8 mouse cellular contexts compared by ENCODE assay signal in the genomic region with DNA sequence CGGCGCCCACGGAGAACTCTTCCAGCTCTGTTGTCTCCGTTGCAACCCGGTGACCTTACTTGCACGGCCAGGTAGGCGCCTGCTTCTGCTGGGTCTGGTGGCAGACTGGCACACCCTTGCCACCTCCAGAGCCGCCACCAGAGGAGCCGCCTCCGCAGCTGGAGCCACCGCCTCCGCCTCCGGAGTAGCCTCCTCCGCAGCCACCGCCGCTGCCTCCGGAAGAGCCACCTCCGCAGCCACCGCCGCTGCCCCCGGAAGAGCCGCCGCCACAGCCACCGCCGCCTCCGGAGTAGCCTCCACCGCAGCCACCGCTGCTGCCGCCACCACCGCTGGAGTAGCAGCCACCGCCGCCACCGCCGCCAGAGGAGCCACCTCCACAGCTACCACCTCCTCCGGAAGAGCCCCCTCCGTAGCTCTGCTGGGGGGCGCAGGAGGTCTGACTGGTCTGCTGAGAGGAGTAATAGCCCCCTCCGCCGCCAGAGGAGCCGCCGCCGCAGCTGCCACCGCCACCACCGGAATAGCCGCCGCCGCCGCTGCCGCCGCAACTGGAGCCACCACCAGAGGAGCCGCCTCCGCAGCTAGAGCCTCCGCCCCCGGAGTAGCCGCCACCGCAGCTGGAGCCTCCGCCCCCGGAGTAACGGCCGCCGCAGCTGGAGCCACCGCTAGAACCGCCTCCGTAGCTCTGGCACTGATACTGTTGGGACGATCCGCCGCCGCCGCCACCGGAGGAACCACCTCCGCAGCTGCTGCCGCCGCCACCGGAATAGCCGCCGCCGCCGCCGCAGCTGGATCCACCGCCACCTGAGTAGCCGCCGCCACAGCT. TPM values are rescaled to one million over a fixed set of nuclear protein-coding genes. Genes with fewer than 3 reads are reported as not detected.
DNase-seq lines count a peak whose midpoint lies in the region; ATAC-seq and TF ChIP-seq lines count a peak whose summit lies in the region.

No protein-coding gene starts in this region.

- no peaks in the 10 kb centered on the region for H3K4me1 ChIP-seq in cerebellum, adult 2 months (ENCODE audit: control insufficient read depth, insufficient read depth, low read length)
- H3K4me1 ChIP-seq in hindbrain, embryonic 10.5 days (replicated peaks), result peaks cover 14% of the 10 kb centered on the region
- 0 out of 2 replicates have a peak, but pooled peaks cover 5% of the 10 kb centered on the region for H3K4me1 ChIP-seq in lung, embryonic 15.5 days

- ATAC-seq in lung, embryonic 15.5 days (ENCODE audit: borderline replicate concordance, extremely low read depth, low FRiP score, low TSS enrichment), result peak; percentile 87

- H3K4me3 ChIP-seq in cerebellum, adult 2 months (replicated peaks; ENCODE audit: insufficient read depth, low read depth, low read length), result peak overlapping the region; percentile 26
- peak overlapping the region; percentile 79 for H3K4me3 ChIP-seq in hindbrain, embryonic 10.5 days
- H3K4me3 ChIP-seq in lung, embryonic 15.5 days, result peak overlapping the region; percentile 57

- peak overlapping the region; percentile 99 for H3K4me2 ChIP-seq in lung, embryonic 15.5 days

- no peaks in the 10 kb centered on the region for H3K9me3 ChIP-seq in hindbrain, embryonic 10.5 days
- H3K9me3 ChIP-seq in lung, embryonic 15.5 days, result no peaks in the 10 kb centered on the region

- H3K9ac ChIP-seq in lung, embryonic 15.5 days, result peak overlapping the region; percentile 41

- under 1% methylated on average over 80 of the region's 82 CpGs for WGBS in cerebellum, adult 2 months
- under 1% methylated on average over 82 of the region's 82 CpGs for WGBS in hindbrain, embryonic 10.5 days
- WGBS in lung, embryonic 15.5 days, result under 1% methylated on average over 68 of the region's 82 CpGs

- no peak for TF ChIP-seq CTCF in cerebellum, adult 2 months (IDR thresholded peaks at IDR 0.05; ENCODE audit: borderline replicate concordance, insufficient read depth, low read depth, low read length)

- no peak for TF ChIP-seq POLR2A in cerebellum, adult 2 months (IDR thresholded peaks at IDR 0.05; ENCODE audit: borderline replicate concordance, insufficient read depth, low read length)

- H3K27me3 ChIP-seq in cerebellum, adult 2 months (ENCODE audit: control insufficient read depth, insufficient read depth, low read length), result peaks cover 10% of the 10 kb centered on the region
- H3K27me3 ChIP-seq in hindbrain, embryonic 10.5 days (ENCODE audit: insufficient read depth, poor library complexity, severe bottlenecking), result peaks cover 50% of the 10 kb centered on the region
- H3K27me3 ChIP-seq in lung, embryonic 15.5 days, result peaks cover 51% of the 10 kb centered on the region

- DNase-seq in CD4-positive helper T cell, adult 2 months (ENCODE audit: low read depth, low spot score), result peak; percentile 4
- DNase-seq in cerebellum, adult 2 months, result peak; percentile 10 to 23
- DNase-seq in frontal cortex, postnatal 10 days (ENCODE audit: low spot score in 2 of 2), result peak; percentile 62 to 64
- DNase-seq in hindbrain, embryonic 10.5 days (ENCODE audit: low spot score), result peak; percentile 81
- DNase-seq in layer of hippocampus, adult 9-11 months, result peak; percentile 43
- peak; percentile 56 to 57 for DNase-seq in right cerebral cortex, adult 2 months (ENCODE audit: low spot score in 2 of 2)
- peak; percentile 69 for DNase-seq in urinary bladder, postnatal 14 days (ENCODE audit: low spot score)

- no peaks in the 10 kb centered on the region for H3K36me3 ChIP-seq in hindbrain, embryonic 10.5 days
- no peaks in the 10 kb centered on the region for H3K36me3 ChIP-seq in lung, embryonic 15.5 days

- H3K27ac ChIP-seq in cerebellum, adult 2 months (ENCODE audit: insufficient read depth, low read length), result no peak overlapping the region
- H3K27ac ChIP-seq in hindbrain, embryonic 10.5 days, result peak overlapping the region; percentile 84
- H3K27ac ChIP-seq in lung, embryonic 15.5 days, result no peak overlapping the region

RNA-seq across cellular contexts. Expression of a gene that starts 2.3 kb away (rescaled TPM):
- polyA plus RNA-seq in cerebellum, adult 2 months (2012; rRNA removed), result 2.3 and 2.9 TPM in 2 replicates
- polyA plus RNA-seq in hindbrain, embryonic 10.5 days (2016; fragmentation: Nextera tagmentation; extraction: Ambion mirVana), result 0.46 and 1.7 TPM in 2 replicates
- polyA plus RNA-seq in lung, embryonic 15.5 days (2015; fragmentation: Nextera tagmentation; extraction: Ambion mirVana), result 0.38 and 0.51 TPM in 2 replicates

RNA-seq across cellular contexts. Expression of a gene that starts 43.1 kb away (rescaled TPM):
- polyA plus RNA-seq in cerebellum, adult 2 months (2012; rRNA removed), result not detected in 2 replicates
- polyA plus RNA-seq in hindbrain, embryonic 10.5 days (2016; fragmentation: Nextera tagmentation; extraction: Ambion mirVana), result not detected in 2 replicates
- polyA plus RNA-seq in lung, embryonic 15.5 days (2015; fragmentation: Nextera tagmentation; extraction: Ambion mirVana), result not detected in 2 replicates

Comparison
In these comparisons a context has a peak if more than half of its experiments do, and no peak if none do; other contexts are left out.
1. DNase-seq: peak in every context shown above with its lines; median percentile 81 in hindbrain, embryonic 10.5 days; 69 in urinary bladder, postnatal 14 days; 63 in frontal cortex, postnatal 10 days; 56 in right cerebral cortex, adult 2 months; 43 in layer of hippocampus, adult 9-11 months; 16 in cerebellum, adult 2 months; 4 in CD4-positive helper T cell, adult 2 months.
2. H3K4me3 ChIP-seq: peak in every context shown above with its lines; median percentile 79 in hindbrain, embryonic 10.5 days; 57 in lung, embryonic 15.5 days; 26 in cerebellum, adult 2 months.